Mouse (Mus musculus): ENCODE measurements around the gene Elavl3. TPM values are rescaled to one million over a fixed set of nuclear protein-coding genes. Genes with fewer than 3 reads are reported as not detected.

The Elavl3 gene
- polyA plus RNA-seq, 1 experiment: 115 TPM

DNA sequence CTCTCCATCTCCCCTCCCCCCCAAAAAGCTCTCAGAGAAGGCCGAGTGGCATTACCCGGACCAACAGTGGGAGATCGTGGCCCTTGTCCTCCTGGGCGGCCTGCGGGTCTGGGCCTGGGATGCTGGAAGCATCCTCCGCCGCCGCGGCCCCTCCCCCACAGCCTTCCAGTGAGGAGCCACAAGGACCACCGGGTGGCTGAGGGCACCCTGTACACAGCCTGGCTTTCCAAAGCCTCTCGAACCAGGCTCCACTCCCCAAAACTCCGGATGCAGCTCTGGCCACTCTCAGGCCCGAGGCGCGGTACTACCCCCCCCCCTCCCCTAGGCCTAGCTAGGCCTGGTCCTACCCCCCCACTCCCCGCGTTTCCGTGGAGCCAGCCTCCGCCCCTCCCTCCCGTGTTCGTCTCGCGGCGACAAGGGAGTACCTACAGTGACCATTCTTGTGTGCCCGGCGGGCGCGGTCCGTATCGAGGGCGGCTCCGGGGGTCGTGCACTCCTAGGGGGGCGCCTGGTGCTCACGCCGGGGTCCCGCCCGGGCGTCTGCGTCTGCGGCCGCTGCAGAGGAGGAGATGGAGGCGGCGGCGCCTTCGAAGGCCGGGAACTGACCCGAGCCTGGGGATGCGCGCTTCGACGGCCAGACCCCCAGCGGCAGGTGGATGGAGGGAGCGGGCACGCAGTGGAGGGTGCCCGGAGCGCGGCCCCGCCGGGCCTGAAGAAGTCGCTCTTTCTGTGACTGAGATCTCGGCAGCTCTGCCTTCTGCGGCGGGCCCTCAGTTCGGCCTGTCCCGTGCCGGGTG is 464 bp downstream of the Elavl3 start:
- no peak for TF ChIP-seq CTCF (IDR thresholded peaks at IDR 0.05; ENCODE audit: extremely low read depth, insufficient read depth, low read length)
- no peak for TF ChIP-seq POLR2A (IDR thresholded peaks at IDR 0.05; ENCODE audit: extremely low read depth, insufficient read depth, low read length)
- Histone ChIP-seq H3K4me3 (ENCODE audit: insufficient read depth, low read length) (peak overlapping the region; percentile 84), H3K27ac (ENCODE audit: insufficient read depth, low read length) (peak overlapping the region; percentile 88), H3K4me1 (ENCODE audit: control insufficient read depth, insufficient read depth, low read length) (peaks cover 7% of the 10 kb centered on the region; the same call in 1 of the 2 replicates)

DNA sequence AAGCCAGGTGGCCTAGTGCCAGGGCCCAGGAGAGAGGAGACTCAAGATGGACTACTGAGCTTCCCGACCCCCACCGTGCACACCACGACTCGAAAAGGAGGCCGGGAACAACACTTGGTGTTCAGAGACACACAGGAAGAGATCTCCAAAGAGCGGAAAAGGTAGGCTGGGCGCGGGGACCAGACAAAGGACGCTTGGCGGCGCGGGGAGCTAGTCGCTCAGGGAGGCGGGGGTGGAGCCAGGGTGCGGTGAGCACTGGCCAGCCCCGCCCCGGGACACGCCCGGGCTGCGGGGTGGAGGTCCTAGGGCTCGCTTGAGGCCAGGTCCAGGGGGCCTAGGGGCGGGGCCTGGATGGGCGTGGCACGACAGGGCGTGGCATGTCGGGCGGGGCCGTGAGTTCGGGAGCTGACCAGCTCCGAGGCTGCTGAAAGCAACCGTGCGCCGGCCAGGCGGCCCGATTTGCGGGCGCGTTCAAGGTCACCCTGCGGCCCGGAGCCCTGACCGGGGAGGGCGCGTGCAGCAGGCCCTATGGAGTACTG is 1.4 kb downstream of the Elavl3 start:
- Histone ChIP-seq H3K27ac (ENCODE audit: insufficient read depth, low read length) (no peak overlapping the region), H3K4me1 (ENCODE audit: control insufficient read depth, insufficient read depth, low read length) (peaks cover 7% of the 10 kb centered on the region; the same call in 1 of the 2 replicates), H3K4me3 (ENCODE audit: insufficient read depth, low read length) (peak overlapping the region; percentile 84)
- TF ChIP-seq CTCF (IDR thresholded peaks at IDR 0.05; ENCODE audit: extremely low read depth, insufficient read depth, low read length): no peak
- no peak for TF ChIP-seq POLR2A (IDR thresholded peaks at IDR 0.05; ENCODE audit: extremely low read depth, insufficient read depth, low read length)

DNA sequence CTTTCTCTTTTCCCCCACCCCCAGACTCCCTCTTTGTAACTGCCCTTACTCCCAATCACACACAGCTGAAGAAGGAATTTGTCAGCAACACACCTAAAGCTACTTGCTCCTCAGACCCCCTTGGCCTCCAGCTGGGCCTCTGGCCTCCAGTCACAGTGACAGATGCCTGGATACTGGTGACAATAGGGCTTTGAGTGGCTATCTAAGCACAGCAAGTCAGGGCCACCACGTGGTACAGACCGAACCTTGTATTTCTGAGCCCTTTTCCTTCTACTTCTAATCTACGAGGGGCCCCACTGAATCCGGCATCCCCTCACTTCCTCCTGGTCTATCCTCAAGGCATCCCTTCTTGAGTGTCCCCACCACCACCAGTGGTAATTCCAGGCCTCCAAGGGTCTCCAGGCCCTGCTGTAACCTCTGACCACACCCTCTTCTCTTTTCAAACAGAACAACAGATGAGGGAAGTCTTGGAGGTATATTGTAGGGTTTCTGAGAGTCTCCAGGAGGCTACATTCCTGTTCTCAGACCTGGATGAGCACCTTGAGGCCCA is 2.0 kb downstream of the Elavl3 start:
- no peak overlapping the region for H3K27ac ChIP-seq (ENCODE audit: insufficient read depth, low read length)
- TF ChIP-seq CTCF (IDR thresholded peaks at IDR 0.05; ENCODE audit: extremely low read depth, insufficient read depth, low read length) (no peak), POLR2A (IDR thresholded peaks at IDR 0.05; ENCODE audit: extremely low read depth, insufficient read depth, low read length) (no peak)
- H3K4me1 ChIP-seq (ENCODE audit: control insufficient read depth, insufficient read depth, low read length): peaks cover 7% of the 10 kb centered on the region; the same call in 1 of the 2 replicates
- H3K4me3 ChIP-seq (ENCODE audit: insufficient read depth, low read length): peak overlapping the region; percentile 84

GRCm38 (mm10) chr9:22049315-22049714 is 2.5 kb downstream of the Elavl3 start:
- TF ChIP-seq CTCF (IDR thresholded peaks at IDR 0.05; ENCODE audit: extremely low read depth, insufficient read depth, low read length): no peak
- TF ChIP-seq POLR2A (IDR thresholded peaks at IDR 0.05; ENCODE audit: extremely low read depth, insufficient read depth, low read length): no peak
- Histone ChIP-seq H3K4me3 (ENCODE audit: insufficient read depth, low read length) (peak overlapping the region; percentile 84; the same call in 1 of the 2 replicates), H3K27ac (ENCODE audit: insufficient read depth, low read length) (no peak overlapping the region), H3K4me1 (ENCODE audit: control insufficient read depth, insufficient read depth, low read length) (peaks cover 7% of the 10 kb centered on the region; the same call in 1 of the 2 replicates)

DNA sequence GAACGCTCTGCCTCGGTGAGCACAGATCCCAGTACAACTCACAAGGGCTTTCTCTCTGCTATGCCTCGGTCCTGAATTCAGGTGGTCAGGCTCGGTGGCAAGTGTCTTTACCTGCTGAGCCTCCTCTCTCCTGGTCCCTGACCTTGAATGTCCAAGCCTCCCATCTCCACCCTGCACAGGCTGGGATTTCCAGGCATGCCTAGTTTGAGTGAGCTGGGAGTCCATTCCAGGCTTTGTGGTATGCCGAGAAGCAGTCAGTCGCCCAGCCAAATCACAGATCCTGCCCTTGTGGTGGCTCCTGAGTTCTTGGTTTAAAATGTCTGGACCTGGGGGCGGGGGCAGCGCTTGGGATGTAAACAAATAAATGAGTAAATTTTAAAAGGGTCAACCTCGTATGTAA is 4.5 kb downstream of the Elavl3 start:
- Histone ChIP-seq H3K27ac (ENCODE audit: insufficient read depth, low read length) (no peak overlapping the region), H3K4me1 (ENCODE audit: control insufficient read depth, insufficient read depth, low read length) (peaks cover 7% of the 10 kb centered on the region; the same call in 1 of the 2 replicates), H3K4me3 (ENCODE audit: insufficient read depth, low read length) (no peak overlapping the region)
- TF ChIP-seq CTCF (IDR thresholded peaks at IDR 0.05; ENCODE audit: extremely low read depth, insufficient read depth, low read length): no peak
- no peak for TF ChIP-seq POLR2A (IDR thresholded peaks at IDR 0.05; ENCODE audit: extremely low read depth, insufficient read depth, low read length)

DNA sequence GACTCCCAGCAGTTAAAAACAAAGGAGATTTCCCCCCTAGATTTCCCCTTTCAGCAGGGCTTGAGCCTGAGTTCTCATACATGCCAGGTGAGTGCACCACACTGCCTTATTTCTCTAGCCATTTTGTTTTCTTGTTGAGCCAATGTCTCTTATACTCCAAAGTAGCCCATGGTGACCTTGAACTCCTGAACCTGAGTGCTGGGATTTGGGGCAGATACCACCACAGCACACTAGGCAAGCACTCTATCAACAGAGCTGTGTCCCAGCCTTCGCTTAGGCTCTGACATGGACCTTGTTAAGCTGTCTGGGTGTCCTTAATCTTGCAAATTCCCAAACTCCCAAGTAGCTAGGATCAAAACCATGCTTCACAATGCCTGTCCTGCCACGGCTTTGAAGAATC is 10.0 kb downstream of the Elavl3 start:
- H3K4me3 ChIP-seq (ENCODE audit: insufficient read depth, low read length): no peak overlapping the region
- peaks cover 1% of the 10 kb centered on the region for H3K4me1 ChIP-seq (ENCODE audit: control insufficient read depth, insufficient read depth, low read length)
- TF ChIP-seq CTCF (IDR thresholded peaks at IDR 0.05; ENCODE audit: extremely low read depth, insufficient read depth, low read length) (no peak), POLR2A (IDR thresholded peaks at IDR 0.05; ENCODE audit: extremely low read depth, insufficient read depth, low read length) (no peak)
- no peak overlapping the region for H3K27ac ChIP-seq (ENCODE audit: insufficient read depth, low read length)

GRCm38 (mm10) chr9:22037826-22038225 is 14.0 kb downstream of the Elavl3 start:
- no peak overlapping the region for H3K4me3 ChIP-seq (ENCODE audit: insufficient read depth, low read length)
- no peak for TF ChIP-seq CTCF (IDR thresholded peaks at IDR 0.05; ENCODE audit: extremely low read depth, insufficient read depth, low read length)
- TF ChIP-seq POLR2A (IDR thresholded peaks at IDR 0.05; ENCODE audit: extremely low read depth, insufficient read depth, low read length): no peak

DNA sequence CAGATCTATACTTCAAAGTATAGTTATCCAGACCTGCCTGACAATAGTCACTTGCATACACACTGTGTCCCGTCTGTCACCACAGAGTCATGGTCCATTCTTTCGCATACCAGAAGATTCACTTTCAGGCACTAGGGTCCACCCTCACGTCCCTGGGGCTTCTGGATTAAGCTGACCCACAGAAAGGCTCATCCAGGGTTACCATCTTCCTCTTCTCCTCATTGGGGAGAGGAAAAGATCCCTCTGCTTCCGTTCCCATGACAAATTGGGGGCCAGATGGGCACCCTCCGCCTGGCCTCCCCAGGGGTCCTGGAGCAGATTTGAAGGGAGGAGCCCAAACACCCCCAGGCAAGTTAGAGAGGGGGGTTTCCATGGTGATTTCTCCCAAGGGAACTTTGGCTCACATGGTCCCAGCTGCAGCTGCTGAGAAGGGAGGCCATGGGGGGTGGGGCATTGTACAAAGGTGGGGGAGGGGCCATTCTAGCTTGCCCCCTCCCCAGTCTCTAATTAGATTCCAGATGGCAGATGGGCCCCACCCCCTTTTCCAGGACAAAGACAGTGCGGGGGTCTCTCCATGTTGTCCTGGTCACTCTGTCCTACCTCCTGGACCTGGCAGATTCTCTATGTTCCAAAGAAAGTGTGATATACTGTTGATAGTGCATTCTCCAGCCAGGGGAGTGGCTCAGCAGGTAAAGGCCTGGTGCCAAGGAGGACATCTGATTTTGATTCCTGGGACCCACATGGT is 16.4 kb downstream of the Elavl3 start:
- TF ChIP-seq CTCF (IDR thresholded peaks at IDR 0.05; ENCODE audit: extremely low read depth, insufficient read depth, low read length) (no peak), POLR2A (IDR thresholded peaks at IDR 0.05; ENCODE audit: extremely low read depth, insufficient read depth, low read length) (no peak)
- Histone ChIP-seq H3K4me3 (ENCODE audit: insufficient read depth, low read length) (no peak overlapping the region), H3K27ac (ENCODE audit: insufficient read depth, low read length) (no peak overlapping the region), H3K4me1 (ENCODE audit: control insufficient read depth, insufficient read depth, low read length) (peaks cover 1% of the 10 kb centered on the region)

More at GRCm38 (mm10) chr9:22037826-22038225, 14.0 kb downstream of the Elavl3 start:
- Histone ChIP-seq H3K27ac (ENCODE audit: insufficient read depth, low read length) (no peak overlapping the region), H3K4me1 (ENCODE audit: control insufficient read depth, insufficient read depth, low read length) (peaks cover 1% of the 10 kb centered on the region)

DNA sequence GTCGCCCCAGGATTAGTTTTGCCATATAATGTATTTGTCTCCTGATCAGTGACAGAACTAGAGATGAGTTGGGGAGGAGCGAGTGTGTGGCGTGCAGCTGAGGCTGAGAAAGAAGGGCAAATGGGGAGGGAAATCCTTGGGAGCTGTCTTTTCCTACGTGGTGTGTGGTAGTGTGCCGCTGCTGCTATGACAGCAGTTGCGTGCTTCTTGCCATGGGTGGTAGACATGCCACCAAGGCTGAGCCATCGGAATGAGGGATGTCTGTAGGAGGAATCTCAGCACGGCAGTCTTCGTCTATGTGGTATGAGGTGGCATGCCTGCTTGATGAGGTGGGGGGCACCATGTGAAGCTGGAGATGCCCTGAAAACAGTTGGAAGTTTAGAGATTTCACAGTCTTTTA is 21.4 kb downstream of the Elavl3 start:
- TF ChIP-seq CTCF (IDR thresholded peaks at IDR 0.05; ENCODE audit: extremely low read depth, insufficient read depth, low read length) (no peak), POLR2A (IDR thresholded peaks at IDR 0.05; ENCODE audit: extremely low read depth, insufficient read depth, low read length) (no peak)
- no peaks in the 10 kb centered on the region for H3K4me1 ChIP-seq (ENCODE audit: control insufficient read depth, insufficient read depth, low read length)
- H3K27ac ChIP-seq (ENCODE audit: insufficient read depth, low read length): no peak overlapping the region
- H3K4me3 ChIP-seq (ENCODE audit: insufficient read depth, low read length): no peak overlapping the region

Data from cortical plate, adult 2 months (tissue).